Mouse (Mus musculus) heart, adult 2 months (tissue): ENCODE results near the gene Ttn.

Experiments used
- CTCF ChIP-seq: fragments of 200-600 bp; IDR thresholded peaks from 2 replicates; pipeline ENCODE4 v1.8.1; 2022; ENCODE audit warnings: antibody characterized with exemption, mild to moderate bottlenecking, moderate library complexity
- EP300 ChIP-seq: fragments of 200-500 bp; IDR thresholded peaks from 2 replicates; pipeline ENCODE4 v1.6.1; 2011; ENCODE audit warnings: low read depth, low read length, control low read depth; ENCODE audit not compliant: insufficient read depth
- POLR2A ChIP-seq: fragments of 200-500 bp; IDR thresholded peaks from 2 replicates; pipeline ENCODE4 v1.6.1; 2011; ENCODE audit warnings: mild to moderate bottlenecking, low read depth, low read length, control low read depth; ENCODE audit not compliant: insufficient read depth

GRCm38 (mm10) chr2:77007015-77007414 lies 24.7 kb upstream of the Ttn start:
- no peak for TF ChIP-seq CTCF
- no peak for TF ChIP-seq POLR2A
- no peak for TF ChIP-seq EP300
